Mouse (Mus musculus) left cerebral cortex, adult 9 months (tissue): ENCODE results near the gene Tecta.

ENCODE experiments used
- DNase-seq, 2 experiments: peaks; one replicate each; pipeline ENCODE4 v3.0.0; 2022; ENCODE audit warnings: low spot score in 2 of 2

Tecta gene

GRCm38 (mm10) chr9:42320616-42321015, 79.1 kb downstream of the Tecta start:
- no peak for DNase-seq

- DNase-seq = no peak
Observed at GRCm38 (mm10) chr9:42318455-42318987, 81.2 kb downstream of the Tecta start.

GRCm38 (mm10) chr9:42317337-42317736, 82.4 kb downstream of the Tecta start:
- DNase-seq = no peak

DNA sequence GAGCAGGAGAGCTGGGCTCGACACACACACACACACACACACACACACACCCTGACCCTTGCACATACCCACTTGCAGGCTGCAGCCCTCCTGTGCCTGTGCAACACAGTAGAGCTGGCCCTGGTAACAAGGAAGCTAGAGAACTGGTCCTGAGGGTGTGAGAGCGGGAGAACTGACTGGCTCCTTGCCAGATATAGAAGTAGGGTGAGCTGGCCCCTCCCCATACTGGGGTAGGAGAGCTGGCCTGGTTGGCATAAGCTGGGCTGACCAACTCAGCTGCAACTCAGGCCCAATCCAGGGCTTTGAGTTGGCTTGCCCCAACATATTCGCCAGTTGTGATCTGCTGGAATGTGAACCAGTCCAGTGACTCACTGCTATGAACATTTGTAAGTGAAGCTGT, 83.9 kb downstream of the Tecta start:
- DNase-seq = no peak

DNA sequence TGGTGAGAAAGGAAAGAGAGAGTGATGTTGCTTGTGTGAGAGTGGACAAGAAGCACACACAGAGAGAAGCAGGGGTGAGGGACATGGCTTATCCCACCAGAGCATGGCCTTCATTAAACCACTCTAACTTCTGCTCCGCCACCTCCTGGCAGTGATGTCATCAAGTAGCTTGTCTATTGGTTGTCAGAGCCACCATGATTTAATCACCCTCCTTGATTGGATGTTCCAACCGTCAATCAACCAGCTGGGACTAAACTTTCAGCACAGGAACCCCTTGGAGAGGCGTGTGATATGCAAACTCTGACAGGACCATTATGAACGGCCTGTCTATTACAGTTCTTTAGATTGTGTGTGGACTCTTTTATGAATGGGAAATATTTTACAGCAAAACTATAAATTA, 84.8 kb downstream of the Tecta start:
- DNase-seq = no peak

GRCm38 (mm10) chr9:42314388-42314787, 85.3 kb downstream of the Tecta start:
- DNase-seq = no peak

DNA sequence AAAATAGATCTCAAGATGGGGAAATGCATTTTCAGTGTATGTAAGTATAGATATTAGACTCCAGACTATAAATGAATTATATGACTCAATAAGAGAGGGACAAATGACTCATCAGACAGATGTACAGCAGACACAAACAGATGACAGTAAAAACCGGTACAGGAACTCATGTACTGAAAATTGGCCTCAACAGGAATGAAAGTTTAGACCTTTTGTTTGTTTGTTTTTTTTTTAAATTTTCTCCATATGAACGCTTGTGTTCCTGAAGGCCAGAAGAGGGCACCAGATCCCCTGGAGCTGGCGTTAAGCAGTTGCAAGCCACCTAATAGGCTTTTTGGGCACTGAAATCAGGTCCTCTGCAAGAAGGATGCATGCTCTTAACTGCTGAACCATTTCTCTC, 85.9 kb downstream of the Tecta start:
- DNase-seq = no peak

DNA sequence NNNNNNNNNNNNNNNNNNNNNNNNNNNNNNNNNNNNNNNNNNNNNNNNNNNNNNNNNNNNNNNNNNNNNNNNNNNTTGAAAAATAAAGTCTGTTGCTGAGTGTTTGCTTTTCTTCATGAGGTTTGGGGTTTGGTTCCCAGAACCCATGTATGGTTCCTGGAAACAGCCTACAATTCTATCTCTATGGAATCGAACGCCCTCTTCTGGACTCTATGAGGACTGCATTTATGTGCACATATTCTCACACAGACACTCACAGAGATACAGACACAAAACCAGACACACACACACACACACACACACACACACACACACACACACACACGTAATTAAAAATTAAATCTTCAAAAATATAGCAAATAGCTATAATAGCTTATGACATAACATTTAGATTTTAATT, 88.4 kb downstream of the Tecta start:
- DNase-seq = no peak

GRCm38 (mm10) chr9:42303894-42304293, 95.8 kb downstream of the Tecta start:
- DNase-seq = no peak

DNA sequence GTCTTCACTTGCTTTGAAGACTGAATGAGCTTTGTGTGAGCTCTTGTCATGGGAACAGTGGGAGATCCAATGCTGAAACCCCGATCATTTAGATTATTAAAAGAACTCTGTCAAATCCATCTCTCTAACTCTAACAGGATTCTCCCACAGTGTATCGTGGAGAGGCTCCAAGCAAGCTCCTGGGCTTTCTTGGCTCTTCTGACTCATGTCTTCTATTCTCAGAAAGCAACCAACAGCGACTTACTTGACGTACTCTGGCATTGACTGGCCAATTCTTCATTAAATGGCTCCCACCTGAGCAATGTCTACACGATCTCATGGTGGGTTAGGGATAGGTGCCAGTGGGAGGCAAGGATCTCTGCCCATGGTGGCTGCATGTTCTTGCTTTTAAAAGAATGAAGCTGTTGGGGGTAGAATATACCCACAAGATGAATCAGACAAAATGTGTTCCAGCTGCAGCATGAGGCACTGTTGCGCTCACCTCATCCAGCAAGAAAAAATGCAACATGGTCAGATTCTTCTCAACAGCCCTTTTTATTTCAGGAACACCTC, 98.6 kb downstream of the Tecta start:
- DNase-seq = no peak

- DNase-seq = no peak
Observed at GRCm38 (mm10) chr9:42296297-42296922, 103.3 kb downstream of the Tecta start.

DNA sequence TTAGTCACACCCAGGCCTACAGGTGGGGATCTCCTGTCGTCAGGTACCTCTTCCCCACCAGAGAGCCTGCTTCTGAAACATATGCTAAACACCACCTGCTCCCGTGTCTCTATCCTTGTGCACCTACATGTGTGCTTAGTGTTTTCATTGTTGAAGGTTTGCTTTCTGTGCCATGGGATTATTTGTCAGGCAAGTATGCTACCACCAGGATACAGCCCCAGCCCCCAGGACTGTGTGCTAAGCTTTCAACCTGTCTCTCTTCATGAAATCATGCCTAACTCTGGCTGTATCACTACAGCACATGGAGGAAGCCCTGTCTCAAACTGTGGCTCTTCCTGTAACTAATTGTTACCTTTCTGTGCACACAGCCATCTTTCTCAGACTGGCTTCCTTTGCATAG, 105.6 kb downstream of the Tecta start:
- DNase-seq = no peak

GRCm38 (mm10) chr9:42293596-42293995, 106.1 kb downstream of the Tecta start:
- no peak for DNase-seq

DNA sequence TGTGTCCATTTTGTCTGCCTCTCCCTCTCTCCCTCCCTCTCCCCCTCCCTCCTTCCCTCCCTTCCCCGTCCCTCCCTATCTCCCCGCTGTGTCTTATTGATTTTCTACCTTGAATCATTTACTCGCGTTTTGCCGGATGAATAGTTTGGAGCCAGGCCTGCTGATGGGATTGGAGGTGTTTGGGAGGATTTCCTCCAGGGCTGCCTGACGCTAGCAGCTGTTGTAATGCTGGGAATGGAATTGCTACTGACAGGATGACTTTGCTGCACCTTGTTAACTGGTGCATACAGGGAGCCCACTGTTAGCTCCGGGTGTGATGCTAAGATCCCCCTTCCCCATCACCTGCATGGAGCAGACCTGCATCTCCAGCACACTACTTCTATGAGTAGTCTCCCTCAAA, 106.7 kb downstream of the Tecta start:
- no peak for DNase-seq

GRCm38 (mm10) chr9:42279676-42280075, 120.1 kb downstream of the Tecta start:
- no peak for DNase-seq
